Mouse (Mus musculus): ENCODE data around the gene Tgm1.
A peak's percentile ranks its signal among the peaks of the same experiment; 100 is the strongest.

Gene Tgm1

DNA sequence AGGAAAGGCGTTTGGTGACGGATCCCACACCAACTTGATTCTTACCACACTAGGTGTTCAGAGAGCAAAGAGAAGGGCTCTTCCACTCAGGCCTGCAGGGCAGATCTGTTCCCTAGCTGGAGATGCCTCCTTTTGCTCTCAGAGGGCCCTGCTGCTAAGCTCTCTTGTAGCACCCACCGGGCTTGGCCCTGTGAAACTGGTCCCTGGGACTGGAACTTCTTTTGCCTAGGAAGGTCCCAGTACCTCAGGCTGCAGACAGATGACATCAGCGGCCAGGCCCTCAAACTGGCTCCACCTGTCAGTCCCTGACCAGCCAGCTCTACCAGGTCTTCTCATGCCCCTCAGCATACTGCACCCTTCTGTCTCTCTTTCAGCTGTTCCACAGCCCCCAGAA is at the start of gene Tgm1:
Gene Tgm1, minus strand, starts transcription at position 198 of the 394 bp plus-strand sequence.
- DNase-seq (ENCODE audit: low spot score in 2 of 2): no peak

DNA sequence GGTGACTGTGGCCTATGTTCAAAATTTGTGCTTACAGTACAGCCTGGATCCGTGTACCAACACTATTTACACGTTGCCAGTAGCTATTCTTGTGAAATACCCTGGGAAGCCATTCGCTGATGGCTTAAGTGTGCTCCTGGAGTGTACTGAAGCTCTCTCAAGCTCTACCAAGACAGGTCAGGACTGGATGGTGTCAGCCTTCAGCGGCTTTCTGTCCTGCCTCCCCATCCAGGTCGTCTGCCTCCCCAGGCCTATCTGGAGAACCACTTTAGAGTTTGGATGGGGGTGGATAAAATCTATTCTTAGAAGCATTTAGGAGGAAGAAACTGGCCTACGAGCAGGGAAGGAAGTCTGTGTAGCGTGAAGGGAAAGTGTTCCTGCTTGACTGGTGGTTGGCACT is 49.4 kb upstream of the Tgm1 start:
- DNase-seq (ENCODE audit: low spot score in 2 of 2): no peak

DNA sequence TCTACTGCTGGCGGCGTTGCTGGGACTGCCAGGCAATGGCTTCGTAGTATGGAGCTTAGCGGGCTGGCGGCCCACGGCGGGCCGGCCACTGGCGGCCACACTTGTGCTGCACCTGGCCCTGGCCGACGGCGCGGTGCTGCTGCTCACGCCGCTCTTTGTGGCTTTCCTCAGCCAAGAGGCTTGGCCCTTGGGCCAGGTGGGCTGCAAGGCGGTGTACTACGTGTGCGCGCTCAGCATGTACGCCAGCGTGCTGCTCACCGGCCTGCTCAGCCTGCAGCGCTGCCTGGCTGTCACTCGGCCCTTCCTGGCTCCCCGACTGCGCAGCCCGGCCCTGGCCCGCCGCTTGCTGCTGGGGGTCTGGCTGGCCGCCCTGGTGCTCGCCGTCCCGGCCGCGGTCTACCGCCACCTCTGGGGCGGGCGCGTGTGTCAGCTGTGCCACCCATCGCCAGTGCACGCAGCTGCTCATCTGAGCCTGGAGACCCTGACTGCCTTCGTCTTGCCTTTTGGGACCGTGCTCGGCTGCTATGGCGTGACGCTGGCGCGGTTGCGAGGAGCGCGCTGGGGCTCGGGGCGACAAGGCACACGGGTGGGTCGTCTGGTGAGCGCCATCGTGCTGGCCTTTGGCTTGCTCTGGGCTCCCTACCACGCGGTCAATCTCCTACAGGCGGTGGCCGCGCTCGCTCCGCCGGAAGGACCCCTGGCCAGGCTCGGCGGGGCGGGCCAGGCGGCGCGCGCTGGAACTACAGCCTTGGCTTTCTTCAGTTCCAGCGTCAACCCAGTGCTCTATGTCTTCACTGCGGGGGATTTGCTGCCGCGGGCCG is 48.5 kb upstream of the Tgm1 start:
- peak in 1 of 2 experiments; percentile 51 for DNase-seq (ENCODE audit: low spot score in 2 of 2)

DNA sequence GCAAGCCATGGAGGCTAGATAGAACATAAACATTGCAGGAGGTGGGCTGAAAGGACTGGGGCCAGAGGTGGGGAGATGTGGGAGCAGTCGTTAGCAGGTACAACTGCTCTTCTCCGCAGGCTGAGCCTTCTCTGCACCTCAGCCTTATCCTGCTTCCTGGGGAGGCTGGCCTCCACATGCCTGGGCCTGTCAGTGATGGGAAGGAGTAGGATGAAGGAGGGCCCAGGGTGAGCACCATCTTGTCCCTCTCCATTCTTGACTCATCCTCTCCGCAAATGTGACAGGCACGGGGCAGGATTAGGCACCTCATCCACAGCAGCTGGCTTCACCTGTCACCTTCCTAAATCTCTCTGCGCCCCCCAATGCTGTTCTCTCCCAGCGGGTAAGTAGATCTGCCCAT is 47.4 kb upstream of the Tgm1 start, which contains the start of gene Ltb4r2:
Gene Ltb4r2, plus strand, starts transcription at position 266 of the 400 bp plus-strand sequence.
- DNase-seq (ENCODE audit: low spot score in 2 of 2): no peak

DNA sequence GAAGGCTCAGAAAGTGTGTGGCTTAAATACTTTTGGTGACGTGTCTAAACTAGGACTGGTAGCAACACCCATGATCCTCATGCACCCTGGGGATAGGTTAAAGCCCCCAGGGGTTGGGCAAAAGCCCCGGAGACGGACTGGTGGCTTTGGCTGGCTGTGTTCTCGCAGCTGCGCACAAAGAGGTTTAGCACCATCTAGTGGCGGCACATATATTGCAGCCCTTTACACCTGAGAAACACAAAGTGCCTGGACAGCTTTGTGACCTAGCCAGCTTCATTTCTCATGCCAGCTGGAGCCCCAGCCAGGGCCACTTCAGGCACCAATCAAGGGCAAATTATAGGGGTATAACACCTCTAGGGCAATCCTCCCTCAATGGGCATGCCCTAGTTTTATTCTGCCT is 46.4 kb upstream of the Tgm1 start:
- DNase-seq (ENCODE audit: low spot score in 2 of 2): peak; percentile 78 to 88

DNA sequence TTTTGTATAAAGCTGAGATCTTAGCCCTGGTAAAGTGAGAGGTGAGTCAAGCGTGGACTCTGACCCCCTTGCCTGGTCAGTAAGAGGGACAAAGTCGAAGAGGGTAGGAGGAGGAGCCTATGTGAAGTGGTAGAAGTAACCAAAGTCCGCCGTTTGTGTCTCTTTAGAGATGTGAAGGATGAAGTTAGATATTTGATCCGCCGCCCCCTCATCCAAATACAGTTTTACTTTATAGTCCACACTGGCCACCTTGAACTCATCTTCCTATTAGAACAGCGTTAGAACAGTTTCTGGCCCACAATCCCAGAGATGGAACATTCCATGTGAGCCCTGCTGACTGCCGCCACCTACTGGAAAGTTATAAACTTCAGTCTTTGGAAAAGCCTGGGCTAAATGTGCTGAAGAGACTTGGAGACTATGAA is 44.6 kb upstream of the Tgm1 start, which contains the start of gene Cideb:
Gene Cideb, minus strand, starts transcription at position 96 of the 422 bp plus-strand sequence.
- DNase-seq (ENCODE audit: low spot score in 2 of 2): no peak

DNA sequence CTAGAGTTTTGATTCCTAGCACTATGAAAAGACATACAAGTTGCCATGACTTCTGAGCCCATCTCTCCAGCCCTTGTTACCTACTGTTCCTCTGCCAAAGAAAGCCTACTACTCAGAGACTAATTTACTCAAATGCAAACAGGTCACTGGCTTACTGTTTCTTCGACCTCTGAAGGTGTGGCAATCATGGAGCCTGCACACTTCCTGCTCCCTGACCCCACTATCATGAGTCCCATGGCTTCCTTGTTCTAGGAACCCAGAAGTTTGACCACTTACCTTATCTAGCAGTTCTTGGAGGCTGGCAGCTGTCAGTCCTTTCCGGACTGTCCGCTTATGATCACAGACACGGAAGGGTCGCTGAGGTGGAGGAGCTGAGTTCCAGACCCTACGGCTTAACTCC is 43.8 kb upstream of the Tgm1 start:
- DNase-seq (ENCODE audit: low spot score in 2 of 2): no peak

DNA sequence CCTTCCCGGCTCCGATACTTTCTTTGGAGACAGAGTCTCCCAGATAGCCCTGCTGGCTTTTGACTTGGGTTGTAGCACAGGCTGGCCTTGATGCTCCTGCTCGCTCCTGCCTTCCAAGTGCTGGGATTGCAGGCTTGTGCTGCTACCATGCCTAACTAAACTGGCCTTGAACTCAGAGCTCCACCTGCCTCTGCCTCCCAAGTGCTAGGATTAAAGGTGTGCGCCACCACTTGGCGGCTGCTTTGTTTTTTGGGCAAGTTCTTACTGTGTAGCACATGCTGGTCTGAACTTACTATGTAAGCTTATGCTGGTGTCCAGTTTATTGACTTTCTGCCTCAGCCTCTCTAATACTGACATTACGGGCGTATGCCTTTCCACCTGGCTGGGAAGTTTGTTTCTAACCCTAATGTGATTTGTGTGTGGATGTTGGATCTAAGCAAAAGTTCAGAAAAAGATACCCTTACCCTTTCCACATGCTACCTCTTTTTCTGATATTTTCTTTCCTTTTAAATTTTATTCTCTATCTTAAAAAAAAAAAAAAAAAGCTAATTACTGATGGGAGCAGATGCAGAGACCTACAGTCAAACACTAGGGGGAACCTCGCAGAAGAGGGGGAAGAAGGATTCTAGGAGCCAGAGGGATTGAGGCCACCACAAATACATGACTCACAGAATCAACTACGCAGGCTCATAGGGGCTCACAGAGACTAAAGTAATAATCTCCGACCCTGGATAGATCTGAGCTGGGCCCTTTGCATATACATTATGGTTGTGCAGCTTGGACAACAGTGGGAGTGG is 33.5 kb upstream of the Tgm1 start:
- no peak for DNase-seq (ENCODE audit: low spot score in 2 of 2)

DNA sequence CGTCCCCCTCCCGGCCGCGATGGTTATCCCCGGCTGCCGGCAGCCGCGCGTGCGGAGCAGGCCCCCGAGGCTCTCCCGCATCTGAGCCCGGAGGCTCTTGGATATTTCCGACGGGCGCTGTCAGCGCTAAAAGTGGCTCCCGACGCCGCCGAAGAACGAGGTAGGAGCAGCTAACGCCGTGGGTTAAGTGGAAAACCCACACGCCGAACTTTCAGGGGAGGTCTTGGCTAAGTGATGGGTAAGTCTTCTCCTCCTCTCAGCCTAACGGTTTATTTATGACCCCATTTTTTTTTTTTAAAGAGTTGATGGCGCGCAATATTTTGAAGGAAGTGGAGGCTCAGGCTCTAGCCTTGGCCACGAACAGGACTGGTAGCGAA is 32.1 kb upstream of the Tgm1 start:
- no peak for DNase-seq (ENCODE audit: low spot score in 2 of 2)

DNA sequence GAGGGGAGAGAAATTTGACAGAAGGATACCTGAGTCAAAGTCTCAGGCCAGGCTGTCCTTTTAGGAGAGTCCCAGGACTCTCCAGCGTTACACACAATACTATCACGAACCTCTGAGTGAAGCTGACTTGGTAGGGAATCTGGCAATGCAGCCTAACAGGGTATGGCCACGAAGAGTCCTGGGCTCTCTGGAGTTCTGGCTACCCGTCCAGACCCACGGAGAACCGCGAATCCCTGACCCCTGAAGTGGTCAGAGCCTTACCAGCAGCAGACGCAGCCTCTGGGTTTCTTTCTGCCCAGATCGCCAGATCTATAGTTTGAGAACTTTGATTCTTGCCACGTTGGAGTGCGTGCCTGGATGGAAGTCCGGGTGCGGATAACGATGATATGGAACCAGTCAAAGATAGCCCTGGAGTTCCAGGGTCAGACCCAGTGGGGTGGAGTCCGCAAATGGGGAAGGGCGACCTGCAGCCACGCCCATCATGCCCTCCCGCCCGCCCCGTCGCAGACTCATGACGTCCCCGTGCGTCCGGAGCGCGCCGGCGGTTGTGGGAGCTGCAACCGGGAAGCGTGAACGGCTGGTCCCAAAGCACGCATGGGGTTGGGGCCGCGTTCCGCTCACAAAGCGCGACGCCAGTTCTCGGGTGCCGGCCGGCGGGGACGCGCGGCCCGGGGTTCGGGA is 31.6 kb upstream of the Tgm1 start, which contains the start of the genes Dhrs1 and Nop9:
Gene Dhrs1, minus strand, starts transcription at position 511 of the 681 bp plus-strand sequence.
Gene Nop9, plus strand, starts transcription at position 514 of the 681 bp plus-strand sequence.
- DNase-seq (ENCODE audit: low spot score in 2 of 2): peak; percentile 65 to 87

DNA sequence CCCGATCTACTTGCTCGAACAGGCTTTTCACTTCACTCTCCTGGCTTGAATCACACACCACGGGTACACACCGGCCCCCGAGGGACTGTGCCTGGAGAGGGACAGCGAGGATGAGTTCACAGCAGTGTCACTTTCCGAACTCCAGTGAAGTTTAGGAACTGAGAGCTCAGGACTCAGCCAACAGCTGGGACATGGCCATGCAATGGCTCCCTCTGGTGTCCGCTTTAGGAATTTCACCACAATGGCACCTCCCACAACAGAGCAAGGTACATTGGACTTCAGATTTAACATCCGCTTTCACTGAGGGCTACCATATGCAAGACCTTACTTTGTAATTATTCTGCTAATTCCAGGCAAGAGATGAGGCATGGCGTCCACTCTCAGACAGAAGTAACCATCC is 30.0 kb upstream of the Tgm1 start:
- DNase-seq (ENCODE audit: low spot score in 2 of 2): peak; percentile 83 to 90

DNA sequence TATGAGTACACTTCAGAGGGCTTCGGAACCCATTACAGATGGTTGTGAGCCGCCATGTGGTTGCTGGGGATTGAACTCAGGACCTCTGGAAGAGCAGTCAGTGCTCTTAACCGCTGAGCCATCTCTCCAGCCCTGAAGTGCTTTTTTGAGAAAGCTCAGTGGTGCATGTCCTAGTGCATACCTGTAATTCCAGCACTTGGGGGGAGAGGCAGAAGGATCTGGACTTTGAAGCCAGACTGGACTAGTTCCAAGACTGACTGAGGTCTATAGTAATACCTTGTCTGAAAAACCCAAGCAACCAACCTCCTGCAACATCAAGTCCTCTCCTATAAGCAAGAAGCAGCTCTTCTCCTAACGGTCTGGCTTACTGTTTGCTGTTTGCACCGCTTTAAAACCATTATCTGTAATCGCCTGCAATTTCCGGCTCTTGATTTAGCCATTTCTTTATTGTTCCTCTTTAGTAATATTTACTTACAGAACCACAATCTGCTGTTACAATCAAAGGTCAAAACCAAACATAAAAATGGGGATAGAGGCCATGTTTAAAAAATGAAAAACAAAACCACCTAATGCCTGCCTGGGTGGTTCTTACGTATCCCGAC is 23.5 kb upstream of the Tgm1 start:
- DNase-seq (ENCODE audit: low spot score in 2 of 2): no peak

DNA sequence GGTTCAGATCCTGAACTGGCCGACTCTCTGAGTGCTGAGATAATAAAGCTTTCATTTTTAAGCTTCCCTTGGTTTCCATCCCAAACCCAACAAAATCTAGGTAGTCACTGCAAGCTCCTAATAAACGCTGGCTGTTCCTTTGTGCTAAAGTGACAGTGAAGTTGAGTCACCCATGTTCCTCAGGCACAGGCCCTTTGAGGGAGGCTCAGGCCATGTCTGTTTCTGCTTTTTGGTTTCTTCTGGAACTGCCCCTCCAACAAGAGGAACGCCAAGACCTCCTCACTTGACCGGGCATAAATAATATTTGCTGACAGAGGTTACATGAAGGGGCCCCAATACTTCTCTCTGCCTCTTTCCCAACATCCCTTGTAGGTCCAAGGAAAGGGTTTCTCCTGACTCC is 22.0 kb upstream of the Tgm1 start:
- no peak for DNase-seq (ENCODE audit: low spot score in 2 of 2)

DNA sequence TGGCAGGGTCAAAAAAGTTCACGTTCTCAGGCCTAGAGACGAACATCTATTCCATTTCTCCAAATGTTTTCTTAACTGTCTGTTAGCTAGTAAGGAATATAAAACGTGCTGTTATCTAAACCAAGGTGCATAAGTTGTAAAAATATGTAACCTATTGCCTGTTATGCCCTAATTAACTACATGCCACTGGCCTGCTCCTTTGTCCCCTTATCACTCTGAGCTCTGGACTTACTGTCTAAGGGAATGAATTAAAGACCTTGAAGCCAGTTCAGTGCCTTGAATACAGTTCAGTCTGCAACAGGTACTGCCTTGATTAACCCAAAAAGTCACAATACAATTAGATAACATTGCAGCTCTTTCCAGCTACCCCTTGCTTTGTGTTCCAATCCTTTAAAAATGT is 21.6 kb upstream of the Tgm1 start:
- DNase-seq (ENCODE audit: low spot score in 2 of 2): no peak

DNA sequence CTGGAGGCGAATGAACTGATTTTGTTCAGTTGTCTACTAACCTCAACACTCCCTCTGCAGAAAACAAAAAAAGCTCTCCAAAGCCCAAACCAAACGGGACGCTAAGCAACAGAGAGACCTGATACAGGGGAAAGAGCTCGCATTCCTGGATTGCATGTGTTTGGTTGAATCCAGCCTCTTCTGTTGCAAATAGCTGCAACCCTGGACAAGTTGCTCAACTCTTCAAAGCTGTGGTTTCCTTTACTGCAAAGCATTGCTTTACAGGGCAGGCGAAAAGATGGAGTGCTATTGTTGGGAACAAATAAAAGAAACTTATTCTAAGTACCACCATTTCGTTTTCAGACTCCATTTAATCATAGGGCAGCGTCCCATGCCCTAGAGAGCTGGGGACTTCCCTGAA is 21.1 kb upstream of the Tgm1 start:
- DNase-seq (ENCODE audit: low spot score in 2 of 2): no peak

DNA sequence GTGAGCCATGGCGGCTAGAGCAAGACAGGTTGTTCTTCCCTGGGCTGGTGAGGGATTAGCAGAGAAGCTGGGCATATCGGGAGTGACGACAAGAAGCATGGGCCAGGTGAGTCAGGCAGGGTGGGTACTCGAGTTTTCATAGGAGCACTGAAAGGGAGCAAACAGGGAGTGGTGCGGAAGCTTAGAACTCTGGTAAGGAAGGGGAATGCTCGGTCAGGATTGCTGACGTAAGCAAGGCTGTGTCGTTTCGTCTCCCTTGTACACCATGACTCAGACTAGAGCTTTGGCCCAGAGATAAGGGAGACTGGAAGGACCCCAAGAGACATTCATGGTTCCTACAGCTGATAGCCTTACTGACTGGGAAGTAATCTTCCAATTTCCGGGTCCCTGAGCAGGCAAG is 20.2 kb upstream of the Tgm1 start:
- no peak for DNase-seq (ENCODE audit: low spot score in 2 of 2)

DNA sequence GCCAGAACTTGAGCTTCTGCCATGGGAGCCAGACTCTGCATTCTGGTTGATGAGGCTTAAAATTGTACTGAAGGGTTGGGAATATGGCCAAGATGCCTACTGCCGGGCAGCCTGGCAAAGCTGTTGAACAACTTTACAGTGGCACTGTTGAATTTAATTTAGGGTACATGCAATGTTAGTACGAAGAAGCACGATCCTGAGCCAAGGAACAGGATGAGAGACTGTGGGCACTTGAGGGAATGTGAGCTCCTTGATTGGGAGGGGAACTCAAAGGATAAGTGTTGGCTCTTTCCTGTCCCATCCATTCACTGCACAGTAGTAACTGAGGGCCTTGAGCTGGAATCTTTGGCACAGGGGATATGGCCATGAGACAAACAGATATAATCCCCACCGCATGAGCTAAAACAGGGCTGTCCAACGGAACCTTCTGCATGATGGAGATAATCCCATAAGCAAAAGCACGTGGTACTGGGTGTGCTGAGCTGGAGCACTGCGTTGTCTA is 16.9 kb upstream of the Tgm1 start:
- DNase-seq (ENCODE audit: low spot score in 2 of 2): peak in 1 of 2 experiments; percentile 30

DNA sequence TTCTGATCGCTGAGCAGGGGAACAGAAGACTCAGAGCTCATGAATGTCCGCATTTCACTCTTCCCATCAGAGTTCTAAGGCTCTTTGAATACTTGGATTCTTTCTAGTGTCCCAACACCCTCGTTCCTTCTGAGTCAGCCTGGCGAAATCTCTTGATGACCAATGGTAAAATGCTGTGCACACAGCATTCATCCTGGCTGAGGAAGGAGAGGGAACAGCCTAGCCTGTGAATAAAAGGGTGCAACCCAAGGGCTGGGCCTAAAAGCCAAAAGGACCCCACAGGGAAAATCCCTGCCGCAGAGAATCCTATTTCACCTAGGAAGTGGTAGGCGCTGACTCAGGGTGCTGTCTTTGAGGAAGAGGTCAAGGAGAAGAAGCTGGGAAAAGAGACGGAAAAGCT is 16.4 kb upstream of the Tgm1 start:
- no peak for DNase-seq (ENCODE audit: low spot score in 2 of 2)

DNA sequence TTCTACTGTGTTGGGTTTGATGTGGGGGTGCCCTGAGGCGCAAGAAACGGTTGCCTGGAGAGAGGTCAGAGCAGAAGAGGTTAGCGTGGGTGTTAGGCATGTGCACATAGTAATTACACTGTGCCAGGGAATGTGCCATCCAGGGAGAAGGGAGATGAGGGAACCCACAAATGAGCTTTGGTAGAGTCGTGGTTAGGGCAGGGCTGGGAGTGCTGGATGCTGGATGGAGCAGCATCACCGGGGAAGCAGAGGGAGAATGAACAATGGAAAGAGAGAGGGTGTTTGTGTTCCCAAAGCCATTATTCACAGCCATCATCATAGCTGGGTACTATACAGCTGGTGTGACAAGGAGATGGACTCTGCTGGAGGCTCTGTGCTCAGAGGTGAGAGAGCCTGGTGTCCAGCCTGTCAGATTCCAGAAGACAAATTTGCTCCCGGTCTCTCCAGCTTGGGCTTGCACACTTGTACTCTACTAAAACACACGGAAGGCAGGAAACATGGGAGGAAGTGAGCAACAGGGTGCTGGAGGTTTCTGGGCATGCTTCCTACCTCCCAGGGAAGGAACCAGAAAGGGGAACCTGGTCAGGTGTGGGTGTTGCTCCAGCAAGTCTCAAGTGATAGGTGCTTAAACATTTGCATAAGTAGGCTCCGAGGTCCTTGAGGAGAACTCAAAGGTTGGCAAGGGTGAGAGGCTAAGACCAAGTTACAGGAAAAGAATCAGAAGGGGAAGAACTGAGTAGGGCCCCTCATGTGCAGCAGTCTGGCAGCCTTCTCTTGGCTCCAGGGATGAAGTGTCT is 14.4 kb upstream of the Tgm1 start:
- no peak for DNase-seq (ENCODE audit: low spot score in 2 of 2)

DNA sequence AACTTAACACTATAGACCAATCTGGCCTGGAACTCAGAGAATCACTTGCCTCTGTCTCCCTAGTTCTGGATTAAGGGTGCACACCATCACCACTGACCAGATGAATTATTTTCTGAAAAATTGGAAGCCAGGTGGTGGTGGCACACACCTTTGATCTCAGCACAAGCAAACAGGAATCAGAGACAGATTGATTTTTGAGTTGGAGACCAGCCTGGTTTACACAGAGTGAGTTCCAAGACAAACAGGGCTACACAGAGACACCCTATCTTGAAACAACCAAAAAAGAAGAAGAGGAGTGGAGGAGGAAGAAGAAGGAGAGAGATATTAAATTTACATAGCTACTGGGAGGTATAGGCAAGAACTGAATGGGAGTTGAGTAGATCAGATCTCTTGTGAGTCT is 12.5 kb upstream of the Tgm1 start:
- DNase-seq (ENCODE audit: low spot score in 2 of 2): no peak

DNA sequence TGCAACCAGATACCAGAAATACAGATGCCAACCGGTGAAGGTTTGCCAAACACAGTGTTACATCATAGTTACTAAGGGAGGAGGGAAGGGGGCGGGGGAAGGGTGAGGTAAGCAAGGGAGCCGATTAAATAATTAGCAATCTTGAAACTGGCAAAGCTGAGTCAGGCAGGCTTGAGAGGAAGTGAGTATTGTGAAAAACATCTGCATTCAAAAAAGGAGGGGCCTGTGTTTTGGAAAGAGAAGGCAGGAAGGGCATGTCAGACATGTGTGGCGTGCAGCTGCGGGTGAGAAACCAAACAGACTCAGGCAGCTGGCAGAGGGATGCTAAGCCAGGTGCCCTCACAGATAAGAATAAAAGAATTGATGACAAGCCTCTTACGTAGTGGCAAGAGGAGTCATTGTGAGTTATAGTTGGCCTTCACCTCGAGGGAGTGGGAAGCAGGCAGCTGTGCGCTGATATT is 10.7 kb upstream of the Tgm1 start:
- no peak for DNase-seq (ENCODE audit: low spot score in 2 of 2)

Data from cerebellum, postnatal 4 days (tissue).